Mouse (Mus musculus) heart, embryonic 13.5 days (tissue): ENCODE measurements around the gene Mybpc2. TPM values are rescaled to one million over a fixed set of nuclear protein-coding genes. Genes with fewer than 3 reads are reported as not detected.
A peak's percentile ranks its signal among the peaks of the same experiment; 100 is the strongest.

Source experiments
- ATAC-seq: fragments of 200-750 bp; cut with Nextera tagmentation; 2 replicates; pipeline ENCODE4 v1.8.0; 2017; ENCODE audit warnings: moderate TSS enrichment; ENCODE audit not compliant: insufficient number of reproducible peaks, low FRiP score, low TSS enrichment; ENCODE audit errors: extremely low read depth
- H3K27ac ChIP-seq: fragments of 300-500 bp; sonication (generic); replicated peaks from 2 replicates; pipeline ENCODE4 v1.5.1; 2015; ENCODE audit warnings: moderate library complexity, mild to moderate bottlenecking, inconsistent platforms
- H3K27me3 ChIP-seq: fragments of 300-500 bp; sonication (generic); replicated peaks from 2 replicates; pipeline ENCODE4 v1.6.1; 2015; ENCODE audit warnings: mild to moderate bottlenecking, inconsistent platforms
- H3K36me3 ChIP-seq: fragments of 300-500 bp; sonication (generic); 2 replicates; pipeline ENCODE4 v1.6.1; 2015; ENCODE audit warnings: mild to moderate bottlenecking, inconsistent platforms
- H3K4me1 ChIP-seq: fragments of 300-500 bp; sonication (generic); 2 replicates; pipeline ENCODE4 v1.6.1; 2015; ENCODE audit warnings: inconsistent platforms
- H3K4me2 ChIP-seq: fragments of 300-500 bp; sonication (generic); 2 replicates; pipeline ENCODE4 v1.6.1; 2015; ENCODE audit warnings: inconsistent platforms, mild to moderate bottlenecking, moderate library complexity
- H3K4me3 ChIP-seq: fragments of 300-500 bp; sonication (generic); 2 replicates; pipeline ENCODE4 v1.5.1; 2015; ENCODE audit warnings: moderate library complexity, mild to moderate bottlenecking, inconsistent platforms
- H3K9ac ChIP-seq: fragments of 300-500 bp; sonication (generic); 2 replicates; pipeline ENCODE4 v1.6.1; 2015; ENCODE audit warnings: inconsistent platforms, mild to moderate bottlenecking, moderate library complexity
- H3K9me3 ChIP-seq: fragments of 300-500 bp; sonication (generic); 2 replicates; pipeline ENCODE4 v1.6.1; 2016; ENCODE audit warnings: inconsistent platforms
- WGBS: fragments of 180-500 bp; shearing (Covaris S2); methylation state at CpG from one replicate; pipeline ENCODE4 v1.1.7; 2015; ENCODE audit warnings: mixed read lengths; 5-methylcytosine and 5-hydroxymethylcytosine counted together
- microRNA-seq: library from miRNA; unstranded; fragments of <30 nt; microRNA quantifications from one replicate; pipeline ENCODE4, GENCODE M21; 2016
- polyA plus RNA-seq: library from polyadenylated mRNA; unstranded; fragments of >200 nt; fragmentation: Nextera tagmentation; extraction: Ambion mirVana; gene quantifications from 2 replicates; pipeline ENCODE4 v1.2.1, GENCODE M21; 2015

The Mybpc2 gene
- polyA plus RNA-seq, 1 experiment from 2014 or later, result 2.4 TPM

- H3K9ac ChIP-seq, result no peak overlapping the region
- H3K36me3 ChIP-seq, result peaks cover 21% of the 10 kb centered on the region
- no peaks in the 10 kb centered on the region for H3K9me3 ChIP-seq
- 76% methylated on average over 1 of the region's 1 CpGs for WGBS
- H3K4me3 ChIP-seq, result no peak overlapping the region
- no peak overlapping the region for H3K27ac ChIP-seq
- H3K4me1 ChIP-seq, result peaks cover 11% of the 10 kb centered on the region
- no peak for ATAC-seq
- peaks cover 27% of the 10 kb centered on the region for H3K27me3 ChIP-seq
- no peak overlapping the region for H3K4me2 ChIP-seq
These were observed 68.2 kb downstream of the Mybpc2 start for GRCm38 (mm10) chr7:44456302-44456701.

GRCm38 (mm10) chr7:44453256-44453655 is 71.2 kb downstream of the Mybpc2 start:
- Histone ChIP-seq H3K27me3 (no peaks in the 10 kb centered on the region), H3K9me3 (no peaks in the 10 kb centered on the region), H3K36me3 (peaks cover 12% of the 10 kb centered on the region), H3K4me2 (no peak overlapping the region), H3K4me3 (no peak overlapping the region), H3K9ac (peak overlapping the region; percentile 64; the same call in 1 of the 2 replicates), H3K4me1 (peaks cover 11% of the 10 kb centered on the region), H3K27ac (peak overlapping the region; percentile 26)
- WGBS, result 10% methylated on average over 3 of the region's 3 CpGs
- ATAC-seq, result no peak; the same call in 1 of the 2 replicates

Small RNA genes within 50 kb of the gene (microRNA-seq; reads per million reads assigned to microRNA genes)
- gene Mir7052 (0.61 reads per million), gene Mir7053 (not detected)

Other genes starting within 250 kb of the Mybpc2 start
- gene Clec11a, start 217.8 kb downstream of the Mybpc2 start, polyA plus RNA-seq, result 0.67 and 0.71 TPM in 2 replicates
- 0.62 and 0.80 TPM in 2 replicates for gene Shank1, start 214.4 kb downstream of the Mybpc2 start, polyA plus RNA-seq
- gene Syt3, start 140.6 kb downstream of the Mybpc2 start, polyA plus RNA-seq, result 0.53 and 0.62 TPM in 2 replicates
- gene 1700008O03Rik, start 138.8 kb downstream of the Mybpc2 start, polyA plus RNA-seq, result 0.35 and 0.45 TPM in 2 replicates
- gene Lrrc4b, start 95.6 kb downstream of the Mybpc2 start, polyA plus RNA-seq, result 1.6 and 1.7 TPM in 2 replicates
- gene Aspdh, start 59.3 kb downstream of the Mybpc2 start, polyA plus RNA-seq, result 0.70 and 1.4 TPM in 2 replicates
- gene Josd2, start 56.7 kb downstream of the Mybpc2 start, polyA plus RNA-seq, result 138 and 158 TPM in 2 replicates
- gene Emc10, start 28.1 kb downstream of the Mybpc2 start, polyA plus RNA-seq, result 88.2 and 93.2 TPM in 2 replicates
- 8.5 and 9.1 TPM in 2 replicates for gene Fam71e1, start 28.1 kb downstream of the Mybpc2 start, polyA plus RNA-seq
- gene Spib, start 7.4 kb upstream of the Mybpc2 start, polyA plus RNA-seq, result 0.05 and 0.13 TPM in 2 replicates
- gene Pold1, start 24.2 kb upstream of the Mybpc2 start, polyA plus RNA-seq, result 56.1 and 58.7 TPM in 2 replicates
- 53.5 and 58.3 TPM in 2 replicates for gene Nr1h2, start 29.3 kb upstream of the Mybpc2 start, polyA plus RNA-seq
- gene Napsa, start 47.7 kb upstream of the Mybpc2 start, polyA plus RNA-seq, result 0.39 and 0.43 TPM in 2 replicates
- gene Kcnc3, start 66.0 kb upstream of the Mybpc2 start, polyA plus RNA-seq, result 0.05 and 0.17 TPM in 2 replicates
- gene Myh14, start 146.2 kb upstream of the Mybpc2 start, polyA plus RNA-seq, result 0.59 and 0.99 TPM in 2 replicates
- not detected in 2 replicates for gene Izumo2, start 184.1 kb upstream of the Mybpc2 start, polyA plus RNA-seq
- 30.7 and 34.7 TPM in 2 replicates for gene Vrk3, start 223.8 kb upstream of the Mybpc2 start, polyA plus RNA-seq
- gene Zfp473, start 226.4 kb upstream of the Mybpc2 start, polyA plus RNA-seq, result 0.55 and 0.62 TPM in 2 replicates